Mouse (Mus musculus): ENCODE measurements around the gene Pla2g12a. TPM values are rescaled to one million over a fixed set of nuclear protein-coding genes. Genes with fewer than 3 reads are reported as not detected.

The Pla2g12a gene
- polyA plus RNA-seq, 1 experiment from 2014 or later, result 61.3 TPM

- Histone ChIP-seq H3K27ac (ENCODE audit: low read depth) (no peak overlapping the region), H3K27me3 (ENCODE audit: insufficient read depth, low read length) (no peaks in the 10 kb centered on the region), H3K4me1 (ENCODE audit: insufficient read depth) (no peaks in the 10 kb centered on the region), H3K4me2 (ENCODE audit: low read depth, low read length) (no peak overlapping the region), H3K9ac (replicated peaks) (no peak overlapping the region), H3K36me3 (replicated peaks; ENCODE audit: insufficient read depth, low read length) (no peaks in the 10 kb centered on the region), H3K9me3 (ENCODE audit: low read length) (no peaks in the 10 kb centered on the region), H3K4me3 (ENCODE audit: low read depth, low read length) (no peak overlapping the region)
- TF ChIP-seq EP300 (IDR thresholded peaks at IDR 0.05; ENCODE audit: low read depth), result no peak
- TF ChIP-seq CTCF (IDR thresholded peaks at IDR 0.05; ENCODE audit: low read depth), result no peak
- ATAC-seq (no peak), DNase-seq (no peak)
- 82% methylated on average over 7 of the region's 7 CpGs for WGBS (ENCODE audit: insufficient replicate concordance)
These were observed 45.2 kb downstream of the Pla2g12a start for GRCm38 (mm10) chr3:129923581-129923980.

- ATAC-seq, result no peak
- no peak overlapping the region for H3K27ac ChIP-seq (ENCODE audit: low read depth)
- WGBS (ENCODE audit: insufficient replicate concordance), result 88% methylated on average over 3 of the region's 3 CpGs
- H3K4me2 ChIP-seq (ENCODE audit: low read depth, low read length), result no peak overlapping the region
- no peak overlapping the region for H3K4me3 ChIP-seq (ENCODE audit: low read depth, low read length)
- no peak for DNase-seq
- no peaks in the 10 kb centered on the region for H3K9me3 ChIP-seq (ENCODE audit: low read length)
- no peak overlapping the region for H3K9ac ChIP-seq (replicated peaks)
- H3K27me3 ChIP-seq (ENCODE audit: insufficient read depth, low read length), result no peaks in the 10 kb centered on the region
- no peak for TF ChIP-seq CTCF (IDR thresholded peaks at IDR 0.05; ENCODE audit: low read depth)
- no peak for TF ChIP-seq EP300 (IDR thresholded peaks at IDR 0.05; ENCODE audit: low read depth)
- H3K36me3 ChIP-seq (replicated peaks; ENCODE audit: insufficient read depth, low read length), result no peaks in the 10 kb centered on the region
- H3K4me1 ChIP-seq (ENCODE audit: insufficient read depth), result no peaks in the 10 kb centered on the region
These were observed 47.5 kb downstream of the Pla2g12a start for GRCm38 (mm10) chr3:129925861-129926260.

- H3K4me3 ChIP-seq (ENCODE audit: low read depth, low read length), result no peak overlapping the region
- TF ChIP-seq EP300 (IDR thresholded peaks at IDR 0.05; ENCODE audit: low read depth) (no peak), CTCF (IDR thresholded peaks at IDR 0.05; ENCODE audit: low read depth) (no peak)
- H3K9me3 ChIP-seq (ENCODE audit: low read length), result no peaks in the 10 kb centered on the region
- no peak overlapping the region for H3K27ac ChIP-seq (ENCODE audit: low read depth)
- WGBS (ENCODE audit: insufficient replicate concordance), result 58% methylated on average over 6 of the region's 6 CpGs
- H3K9ac ChIP-seq (replicated peaks), result no peak overlapping the region
- no peaks in the 10 kb centered on the region for H3K27me3 ChIP-seq (ENCODE audit: insufficient read depth, low read length)
- no peak for ATAC-seq
- H3K4me1 ChIP-seq (ENCODE audit: insufficient read depth), result no peaks in the 10 kb centered on the region
- DNase-seq, result no peak
- no peak overlapping the region for H3K4me2 ChIP-seq (ENCODE audit: low read depth, low read length)
- H3K36me3 ChIP-seq (replicated peaks; ENCODE audit: insufficient read depth, low read length), result no peaks in the 10 kb centered on the region
These were observed 51.9 kb downstream of the Pla2g12a start for GRCm38 (mm10) chr3:129930213-129930778.

DNA sequence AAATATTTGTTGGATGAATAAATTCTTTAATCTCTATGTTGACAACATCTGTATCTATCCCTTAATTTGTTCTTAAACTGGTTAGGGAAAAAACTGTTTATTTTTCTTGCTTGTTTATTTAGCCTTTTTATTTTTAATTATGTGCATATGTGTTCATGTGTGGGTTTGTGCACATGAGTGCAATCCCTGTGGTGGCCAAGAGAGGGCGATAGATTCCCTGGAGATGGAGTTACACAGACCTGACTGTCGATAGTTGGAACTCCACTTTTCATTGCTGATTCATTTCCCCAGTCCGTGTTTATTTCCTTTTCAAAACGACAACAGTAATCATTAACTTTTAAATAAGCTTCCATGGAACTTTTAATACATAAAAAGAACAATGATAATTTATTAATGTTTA, 54.0 kb downstream of the Pla2g12a start:
- H3K4me3 ChIP-seq (ENCODE audit: low read depth, low read length), result no peak overlapping the region
- H3K36me3 ChIP-seq (replicated peaks; ENCODE audit: insufficient read depth, low read length), result no peaks in the 10 kb centered on the region
- no peak overlapping the region for H3K4me2 ChIP-seq (ENCODE audit: low read depth, low read length)
- no peaks in the 10 kb centered on the region for H3K9me3 ChIP-seq (ENCODE audit: low read length)
- WGBS (ENCODE audit: insufficient replicate concordance), result 36% methylated on average over 4 of the region's 4 CpGs
- H3K27me3 ChIP-seq (ENCODE audit: insufficient read depth, low read length), result no peaks in the 10 kb centered on the region
- ATAC-seq (no peak), DNase-seq (peak; percentile 48)
- H3K27ac ChIP-seq (ENCODE audit: low read depth), result no peak overlapping the region
- H3K4me1 ChIP-seq (ENCODE audit: insufficient read depth), result no peaks in the 10 kb centered on the region
- H3K9ac ChIP-seq (replicated peaks), result no peak overlapping the region
- peak; percentile 69 for TF ChIP-seq CTCF (IDR thresholded peaks at IDR 0.05; ENCODE audit: low read depth)
- no peak for TF ChIP-seq EP300 (IDR thresholded peaks at IDR 0.05; ENCODE audit: low read depth)

GRCm38 (mm10) chr3:129936561-129936960, 58.2 kb downstream of the Pla2g12a start:
- ATAC-seq (no peak), DNase-seq (no peak)
- H3K4me1 ChIP-seq (ENCODE audit: insufficient read depth), result no peaks in the 10 kb centered on the region
- no peaks in the 10 kb centered on the region for H3K9me3 ChIP-seq (ENCODE audit: low read length)
- WGBS (ENCODE audit: insufficient replicate concordance), result 45% methylated on average over 9 of the region's 9 CpGs
- no peak overlapping the region for H3K4me2 ChIP-seq (ENCODE audit: low read depth, low read length)
- H3K9ac ChIP-seq (replicated peaks), result no peak overlapping the region
- H3K27me3 ChIP-seq (ENCODE audit: insufficient read depth, low read length), result no peaks in the 10 kb centered on the region
- TF ChIP-seq EP300 (IDR thresholded peaks at IDR 0.05; ENCODE audit: low read depth) (no peak), CTCF (IDR thresholded peaks at IDR 0.05; ENCODE audit: low read depth) (no peak)
- H3K4me3 ChIP-seq (ENCODE audit: low read depth, low read length), result no peak overlapping the region
- H3K36me3 ChIP-seq (replicated peaks; ENCODE audit: insufficient read depth, low read length), result no peaks in the 10 kb centered on the region
- no peak overlapping the region for H3K27ac ChIP-seq (ENCODE audit: low read depth)

GRCm38 (mm10) chr3:129937848-129938247, 59.4 kb downstream of the Pla2g12a start:
- H3K4me1 ChIP-seq (ENCODE audit: insufficient read depth), result no peaks in the 10 kb centered on the region
- WGBS (ENCODE audit: insufficient replicate concordance), result 58% methylated on average over 3 of the region's 3 CpGs
- H3K27ac ChIP-seq (ENCODE audit: low read depth), result no peak overlapping the region
- DNase-seq (no peak), ATAC-seq (no peak)
- H3K4me3 ChIP-seq (ENCODE audit: low read depth, low read length), result no peak overlapping the region
- H3K4me2 ChIP-seq (ENCODE audit: low read depth, low read length), result no peak overlapping the region
- no peak overlapping the region for H3K9ac ChIP-seq (replicated peaks)
- H3K36me3 ChIP-seq (replicated peaks; ENCODE audit: insufficient read depth, low read length), result no peaks in the 10 kb centered on the region
- H3K9me3 ChIP-seq (ENCODE audit: low read length), result no peaks in the 10 kb centered on the region
- no peak for TF ChIP-seq CTCF (IDR thresholded peaks at IDR 0.05; ENCODE audit: low read depth)
- TF ChIP-seq EP300 (IDR thresholded peaks at IDR 0.05; ENCODE audit: low read depth), result no peak
- H3K27me3 ChIP-seq (ENCODE audit: insufficient read depth, low read length), result no peaks in the 10 kb centered on the region

- Histone ChIP-seq H3K9me3 (ENCODE audit: low read length) (no peaks in the 10 kb centered on the region), H3K27ac (ENCODE audit: low read depth) (no peak overlapping the region), H3K4me3 (ENCODE audit: low read depth, low read length) (no peak overlapping the region), H3K27me3 (ENCODE audit: insufficient read depth, low read length) (no peaks in the 10 kb centered on the region), H3K4me1 (ENCODE audit: insufficient read depth) (no peaks in the 10 kb centered on the region), H3K36me3 (replicated peaks; ENCODE audit: insufficient read depth, low read length) (no peaks in the 10 kb centered on the region), H3K9ac (replicated peaks) (no peak overlapping the region), H3K4me2 (ENCODE audit: low read depth, low read length) (no peak overlapping the region)
- no peak for ATAC-seq
- no peak for TF ChIP-seq EP300 (IDR thresholded peaks at IDR 0.05; ENCODE audit: low read depth)
- no peak for DNase-seq
- WGBS (ENCODE audit: insufficient replicate concordance), result 70% methylated on average over 7 of the region's 7 CpGs
These were observed 60.7 kb downstream of the Pla2g12a start for GRCm38 (mm10) chr3:129939058-129939457.

Measured in liver, postnatal 0 days (tissue).